Mouse (Mus musculus) testis, adult 2 months (tissue): ENCODE results near the gene Rabl3.

Experiments used
- CTCF ChIP-seq: fragments of 200-500 bp; IDR thresholded peaks from 2 replicates; pipeline ENCODE4 v1.5.1; 2012; ENCODE audit warnings: low read depth, mild to moderate bottlenecking, inconsistent platforms, low read length, moderate library complexity; ENCODE audit not compliant: control insufficient read depth, insufficient read depth, insufficient replicate concordance
- POLR2A ChIP-seq: fragments of 200-500 bp; IDR thresholded peaks from 2 replicates; pipeline ENCODE4 v1.6.1; 2012; ENCODE audit warnings: low read depth, mild to moderate bottlenecking, inconsistent platforms, low read length, moderate library complexity; ENCODE audit not compliant: control insufficient read depth

DNA sequence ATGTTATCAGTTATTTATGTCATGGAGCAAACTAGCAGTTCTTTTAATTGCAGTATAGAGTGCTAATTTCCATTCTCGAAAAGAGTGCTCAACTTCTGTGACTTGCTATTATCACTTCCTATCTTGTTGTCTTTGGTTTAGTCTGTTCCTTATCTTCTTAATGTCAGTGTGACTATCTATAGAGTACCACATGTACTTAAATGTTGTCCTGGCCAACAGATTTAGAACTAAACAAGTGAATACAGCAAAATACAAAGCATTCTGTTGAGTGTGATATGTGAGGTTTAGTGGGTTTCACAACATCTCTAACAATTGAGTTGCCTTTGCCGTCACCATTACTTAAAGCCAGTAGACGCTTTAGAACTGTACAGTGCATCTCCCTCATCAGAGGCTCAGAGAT is 13.1 kb downstream of the Rabl3 start:
- TF ChIP-seq CTCF, result no peak
- no peak for TF ChIP-seq POLR2A
